Mouse (Mus musculus) embryo, embryonic 10 days (tissue): ENCODE results near the gene Ndufs7.
A peak's percentile ranks its signal among the peaks of the same experiment; 100 is the strongest.

ENCODE experiments used
- DNase-seq: peaks from one replicate; pipeline ENCODE4 v3.0.0-alpha.2; 2015; ENCODE audit warnings: low spot score

Gene Ndufs7

DNA sequence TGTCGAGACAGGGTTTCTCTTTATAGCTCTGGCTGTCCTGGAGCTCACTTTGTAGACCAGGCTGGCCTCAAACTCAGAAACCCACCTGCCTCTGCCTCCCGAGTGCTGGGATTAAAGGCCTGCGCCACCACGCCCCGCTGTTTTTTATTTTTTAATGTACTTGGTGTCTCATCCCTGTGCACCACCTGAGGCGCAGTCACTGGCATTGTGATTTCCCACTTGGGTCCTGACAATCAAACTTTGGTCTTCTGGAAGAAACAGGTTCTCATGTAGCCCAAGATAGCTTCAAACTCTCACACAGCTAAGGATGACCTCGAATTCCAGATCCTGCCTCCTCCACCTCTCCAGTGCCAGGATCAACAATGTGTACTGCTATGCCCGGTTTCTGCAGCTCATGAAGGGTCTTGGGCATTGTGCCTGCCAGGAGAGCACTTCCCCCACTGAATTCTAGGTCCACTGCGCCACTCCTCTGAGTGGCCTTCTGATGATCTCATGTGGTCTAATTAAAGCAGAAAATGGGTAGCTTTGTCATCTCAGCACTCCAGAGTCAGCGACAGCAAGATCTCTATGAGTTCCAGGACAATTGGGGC, 13.9 kb downstream of the Ndufs7 start:
- DNase-seq, result no peak

DNA sequence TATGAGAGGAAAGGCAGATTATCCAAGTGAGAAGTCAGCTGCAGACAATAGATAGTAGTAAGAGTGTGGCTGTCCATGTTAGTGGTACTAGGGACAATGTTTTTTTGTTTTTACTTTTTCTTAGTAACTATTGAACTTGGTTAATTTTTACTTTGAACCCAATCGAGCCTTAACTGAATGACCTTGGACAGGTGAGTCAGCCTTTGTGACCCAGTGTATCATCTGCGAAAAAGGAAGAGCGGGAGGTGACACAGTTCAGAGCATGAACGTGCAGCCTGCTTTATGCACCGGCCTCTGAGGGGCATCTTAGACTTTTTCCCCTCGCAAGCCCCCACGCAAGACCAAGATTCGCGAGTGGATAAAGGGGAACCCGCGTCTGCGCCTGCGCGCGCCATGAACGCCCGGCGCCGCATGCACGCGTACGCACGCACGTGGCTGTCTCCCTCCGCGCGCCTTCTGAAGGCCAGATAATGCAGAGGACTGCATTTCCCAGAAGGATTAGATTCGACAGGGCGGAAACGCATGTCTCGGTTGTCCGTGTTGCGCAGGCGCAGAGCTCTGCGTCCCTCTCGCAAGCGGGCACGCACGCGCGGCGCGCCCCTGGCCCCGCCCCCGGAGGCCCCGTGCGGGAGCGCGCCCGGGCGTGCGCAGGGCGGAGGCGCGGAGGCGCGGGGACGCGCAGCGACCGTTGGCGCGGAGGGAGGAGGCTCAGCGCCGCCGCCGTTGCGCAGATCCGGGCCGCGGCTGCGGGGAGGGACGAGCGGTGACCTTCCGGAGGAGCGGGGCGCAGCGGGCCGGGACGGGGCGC, 15.6 kb downstream of the Ndufs7 start:
- DNase-seq, result peak; percentile 100

DNA sequence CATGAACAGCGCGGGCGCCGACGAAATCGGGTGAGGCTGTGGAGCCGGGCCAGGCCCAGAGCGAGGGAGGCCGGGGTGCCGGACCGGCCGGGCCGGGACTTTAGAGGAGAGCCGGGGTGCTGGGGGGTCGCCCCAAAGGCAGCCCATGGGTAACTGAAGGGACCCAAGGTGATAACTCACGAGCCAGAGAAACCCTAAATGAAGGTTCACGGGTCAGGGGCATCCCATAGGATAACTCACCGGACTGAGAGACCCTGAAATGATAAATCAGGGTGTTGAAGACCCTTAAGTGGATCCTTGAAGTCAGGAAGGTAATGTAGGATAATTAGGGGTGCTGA, 16.2 kb downstream of the Ndufs7 start:
- no peak for DNase-seq

GRCm38 (mm10) chr10:80270099-80270498, 21.2 kb downstream of the Ndufs7 start:
- no peak for DNase-seq

DNA sequence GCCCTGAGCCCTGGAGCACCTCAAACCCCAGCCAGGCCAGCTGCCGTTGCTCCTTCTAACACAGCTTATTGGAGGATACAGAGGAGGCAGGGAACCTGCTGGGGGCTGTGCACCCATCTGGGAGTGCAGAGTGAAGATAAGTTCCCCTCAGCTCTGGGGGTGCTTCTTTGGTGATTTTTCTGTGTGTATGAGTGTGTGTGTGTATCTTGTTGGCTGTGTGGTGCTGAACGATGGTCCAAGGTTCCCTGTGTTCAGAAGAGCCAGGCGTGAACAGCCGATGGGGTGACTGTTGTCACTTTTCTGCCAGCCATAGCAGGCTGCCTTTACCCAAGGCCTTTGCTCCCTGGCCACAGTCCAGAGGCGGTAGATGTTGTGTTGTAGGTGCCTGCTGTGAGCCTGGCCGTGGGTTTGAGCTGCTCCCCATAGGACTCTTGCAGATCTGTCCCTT, 21.8 kb downstream of the Ndufs7 start:
- no peak for DNase-seq

DNA sequence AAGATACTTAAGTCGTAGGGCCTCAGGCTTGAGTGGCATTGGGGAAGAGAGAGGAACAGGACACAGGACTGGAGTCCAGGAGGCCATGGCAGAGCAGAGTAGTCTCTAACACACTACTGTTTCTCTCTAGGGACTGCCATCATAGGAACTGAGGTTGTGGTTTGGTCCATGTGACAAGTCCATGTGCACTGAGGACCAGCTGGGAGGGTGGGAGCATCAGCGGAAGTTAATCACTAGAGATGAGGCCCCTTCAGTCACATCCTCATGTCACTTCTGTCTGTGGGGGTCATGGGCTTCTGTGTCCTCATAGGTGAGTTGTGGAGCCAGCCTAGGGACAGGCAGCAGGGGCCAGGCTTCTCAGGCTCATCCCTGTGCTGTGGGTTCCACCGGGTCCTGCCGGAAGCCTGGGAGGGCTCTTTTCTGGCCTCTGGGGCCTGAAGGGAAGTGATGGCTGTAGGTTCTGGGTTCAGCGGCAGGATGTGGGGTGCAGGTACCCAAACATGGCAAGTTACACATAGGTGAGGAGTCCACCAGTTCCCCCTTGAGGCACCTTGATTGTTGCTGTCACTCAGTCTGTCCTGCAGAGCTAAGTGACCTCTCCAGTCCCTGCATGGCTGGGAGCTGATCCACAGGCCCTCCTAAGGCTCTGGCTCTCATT, 22.4 kb downstream of the Ndufs7 start:
- no peak for DNase-seq

- no peak for DNase-seq
These were observed 23.1 kb downstream of the Ndufs7 start for GRCm38 (mm10) chr10:80271870-80272585.

- no peak for DNase-seq
These were observed 24.9 kb downstream of the Ndufs7 start for GRCm38 (mm10) chr10:80273847-80274246.

- no peak for DNase-seq
These were observed 27.3 kb downstream of the Ndufs7 start for GRCm38 (mm10) chr10:80276238-80276637.

DNA sequence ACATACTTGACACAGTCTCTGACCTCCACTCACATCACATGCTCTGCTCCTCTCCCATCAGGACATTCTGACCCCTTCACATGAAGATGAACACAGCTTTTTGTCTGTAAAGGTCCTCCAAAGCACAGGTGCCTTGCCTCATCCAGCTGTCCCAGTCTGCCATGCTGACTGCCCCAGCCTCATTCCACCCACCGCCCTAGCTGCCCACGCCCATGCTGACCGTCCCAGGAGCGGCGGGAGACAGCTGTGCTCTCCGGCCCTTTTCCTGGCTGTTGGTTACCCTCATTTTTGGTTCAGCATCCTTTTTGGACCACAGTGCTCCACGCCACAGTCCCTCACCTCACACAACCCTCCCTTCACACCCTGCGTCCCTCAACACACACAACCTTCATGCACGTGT, 29.5 kb downstream of the Ndufs7 start:
- no peak for DNase-seq

DNA sequence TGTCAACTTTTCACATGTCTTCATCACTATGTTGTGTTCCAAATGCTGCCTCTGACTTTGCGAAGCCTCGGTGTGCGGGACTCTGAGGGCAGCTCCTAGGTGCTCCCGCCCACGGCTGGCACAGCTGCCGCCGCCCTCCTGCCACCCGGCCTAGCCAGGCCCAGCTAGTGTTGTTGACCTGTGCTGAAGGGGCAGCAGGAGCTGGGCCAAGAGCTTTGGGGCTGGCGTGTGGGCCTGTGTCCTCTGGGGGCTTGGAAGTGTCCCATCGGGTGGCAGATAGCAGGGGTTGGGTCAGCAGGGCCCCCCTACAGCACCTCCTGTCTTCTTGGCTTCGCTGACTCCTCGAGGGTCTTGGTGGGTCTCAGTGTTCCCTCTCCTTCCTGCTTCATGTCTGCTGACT, 30.4 kb downstream of the Ndufs7 start:
- DNase-seq, result no peak

DNA sequence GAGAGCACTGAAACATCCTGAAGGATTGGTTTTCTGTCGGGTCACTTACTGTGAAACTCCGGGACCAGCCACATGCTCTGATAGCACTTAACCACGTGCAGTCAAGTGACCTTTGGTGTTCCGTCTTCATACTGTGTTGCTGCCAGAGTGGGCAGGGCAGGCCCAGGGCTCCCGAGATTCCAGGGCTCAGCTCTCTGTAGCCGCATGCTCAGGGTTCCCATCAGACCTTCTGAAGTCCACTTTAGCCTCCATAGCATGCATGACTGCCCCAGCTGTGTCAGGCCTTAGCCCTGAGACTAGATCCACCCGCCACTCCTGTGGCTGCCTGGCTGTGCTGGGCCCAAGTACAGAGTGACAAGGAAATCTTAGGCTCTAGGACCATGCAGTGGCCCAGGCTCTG, 32.4 kb downstream of the Ndufs7 start:
- no peak for DNase-seq

- DNase-seq, result no peak
These were observed 33.0 kb downstream of the Ndufs7 start for GRCm38 (mm10) chr10:80281921-80282371.

DNA sequence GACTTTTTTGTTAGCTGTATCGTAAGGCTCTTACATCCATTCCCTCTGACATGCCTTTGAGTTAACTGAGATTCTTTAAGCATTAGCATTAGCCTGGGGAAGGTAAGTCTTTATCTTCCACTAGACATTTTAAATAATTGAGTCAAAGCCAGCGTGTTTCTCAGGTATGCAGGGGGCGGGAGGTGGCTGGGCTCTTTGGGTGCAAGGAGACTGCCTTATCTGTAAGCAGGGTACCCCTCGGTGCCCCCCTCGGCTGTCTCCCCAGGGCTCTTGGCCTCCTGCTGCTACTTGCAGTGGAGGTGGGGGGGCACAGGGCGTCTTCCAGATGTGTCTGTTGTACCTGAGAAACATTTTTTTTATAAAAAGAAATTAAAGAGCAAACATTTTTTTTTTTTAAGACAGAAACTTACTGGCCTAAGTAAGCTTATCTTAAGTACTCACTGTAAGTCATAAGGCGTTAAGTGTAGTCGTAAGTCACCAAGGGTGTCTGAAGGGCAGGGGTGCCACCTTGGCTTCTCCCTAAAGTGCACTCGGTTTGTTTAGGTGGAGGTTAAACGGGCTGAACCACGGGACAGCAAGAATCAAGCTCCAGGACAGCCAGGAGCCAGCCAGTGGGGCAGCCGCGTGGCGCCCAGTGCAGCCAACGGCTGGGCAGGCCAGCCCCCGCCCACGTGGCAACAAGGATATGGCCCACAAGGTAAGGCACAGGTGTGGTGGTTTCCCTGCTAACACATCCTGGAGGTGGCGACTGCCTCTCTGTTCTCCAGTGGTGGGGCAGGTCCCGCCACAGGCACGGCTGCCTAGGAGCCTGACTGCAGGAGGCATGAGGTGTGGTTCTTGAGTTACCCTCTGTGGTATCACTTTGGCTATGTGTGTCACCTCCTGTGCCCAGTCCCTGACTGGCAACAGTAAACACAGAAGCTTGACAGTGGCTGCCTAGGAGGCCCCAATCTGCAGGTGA, 33.8 kb downstream of the Ndufs7 start:
- DNase-seq, result no peak

GRCm38 (mm10) chr10:80285222-80286070, 36.5 kb downstream of the Ndufs7 start:
- no peak for DNase-seq

- DNase-seq, result no peak
These were observed 39.2 kb downstream of the Ndufs7 start for GRCm38 (mm10) chr10:80288097-80288496.

GRCm38 (mm10) chr10:80288657-80289056, 39.7 kb downstream of the Ndufs7 start:
- no peak for DNase-seq

- peak; percentile 98 for DNase-seq
These were observed 43.6 kb downstream of the Ndufs7 start, which contains the start of gene Rps15 for GRCm38 (mm10) chr10:80292251-80293146. Gene Rps15 (plus strand): TSS chr10:80292453.

GRCm38 (mm10) chr10:80293325-80293724, 44.4 kb downstream of the Ndufs7 start:
- no peak for DNase-seq
